Mouse (Mus musculus): Measurements from ENCODE around the gene Ifng.
"Not testable (repeated sequence)": the region's sequence is repeated elsewhere in the genome, so short reads cannot be mapped to it uniquely, and the experiment has no call there.

Gene Ifng

DNA sequence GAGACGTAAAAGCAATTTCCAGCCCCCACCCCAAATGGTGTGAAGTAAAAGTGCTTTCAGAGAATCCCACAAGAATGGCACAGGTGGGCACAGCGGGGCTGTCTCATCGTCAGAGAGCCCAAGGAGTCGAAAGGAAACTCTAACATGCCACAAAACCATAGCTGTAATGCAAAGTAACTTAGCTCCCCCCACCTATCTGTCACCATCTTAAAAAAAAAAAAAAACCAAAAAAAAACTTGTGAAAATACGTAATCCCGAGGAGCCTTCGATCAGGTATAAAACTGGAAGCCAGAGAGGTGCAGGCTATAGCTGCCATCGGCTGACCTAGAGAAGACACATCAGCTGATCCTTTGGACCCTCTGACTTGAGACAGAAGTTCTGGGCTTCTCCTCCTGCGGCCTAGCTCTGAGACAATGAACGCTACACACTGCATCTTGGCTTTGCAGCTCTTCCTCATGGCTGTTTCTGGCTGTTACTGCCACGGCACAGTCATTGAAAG, at the start of gene Ifng:
Gene Ifng (plus strand): TSS at position 305 of the 499 bp plus-strand sequence.
- in situ Hi-C loops (cut with MboI; ENCODE audit: unreplicated experiment in 2 of 2) = no loop called here

DNA sequence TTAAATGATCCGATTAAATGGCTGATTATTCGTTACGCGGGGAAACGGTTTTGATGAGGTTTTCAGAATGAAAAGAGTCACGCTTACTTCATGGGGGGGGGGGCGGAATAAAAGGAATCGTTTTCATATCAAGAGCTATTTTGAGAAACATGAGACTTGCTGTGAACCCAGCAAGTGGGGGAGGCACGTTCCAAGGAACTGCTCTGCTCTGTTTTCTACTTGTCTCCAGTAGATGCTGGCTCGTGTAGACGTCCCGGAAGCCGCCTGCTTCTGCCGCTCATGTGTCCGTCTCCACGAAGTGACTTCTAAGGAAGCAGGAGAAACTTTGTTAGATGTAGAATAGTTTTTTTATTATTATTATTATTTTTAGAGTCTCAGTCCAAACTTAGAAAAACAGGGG, 40.9 kb upstream of the Ifng start:
- in situ Hi-C loops (cut with MboI; ENCODE audit: unreplicated experiment in 2 of 2) = no loop called here

DNA sequence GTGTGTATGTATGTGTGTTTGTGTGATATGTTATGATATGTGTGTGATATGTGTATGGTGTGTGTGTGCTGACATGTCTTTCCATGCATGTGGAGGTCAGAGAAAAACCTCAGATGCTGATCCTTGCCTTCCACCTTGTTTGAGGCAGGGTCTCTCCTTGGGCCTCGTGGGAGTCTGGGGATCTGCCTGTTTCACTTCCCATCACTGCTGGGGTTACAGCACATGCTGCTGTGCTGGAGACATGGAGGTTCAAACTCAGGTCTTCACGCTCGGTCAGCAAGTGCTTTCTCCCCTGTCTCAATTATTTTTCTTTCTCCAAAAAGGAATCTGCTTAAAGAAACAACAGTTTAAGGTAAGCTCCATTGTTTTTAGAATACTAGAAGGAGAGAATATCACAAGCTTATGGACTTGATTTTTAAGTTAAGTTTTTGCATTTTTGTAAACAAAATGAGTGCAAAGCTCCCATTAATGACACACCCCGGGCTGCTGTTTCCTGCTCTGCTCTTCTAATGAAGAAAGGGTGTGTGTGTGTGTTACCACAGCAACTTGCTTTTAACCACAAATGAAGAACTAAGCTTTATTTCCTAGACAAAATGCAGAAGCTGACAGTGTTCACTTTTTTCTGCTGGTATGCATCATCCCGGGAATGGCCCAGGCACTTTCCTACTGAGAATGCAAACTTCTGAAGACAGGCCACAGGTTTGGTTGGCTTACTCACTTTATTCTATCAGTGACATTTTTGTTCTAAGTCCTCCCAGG, 34.2 kb upstream of the Ifng start:
- in situ Hi-C loops (cut with MboI; ENCODE audit: unreplicated experiment in 2 of 2) = no loop called here

DNA sequence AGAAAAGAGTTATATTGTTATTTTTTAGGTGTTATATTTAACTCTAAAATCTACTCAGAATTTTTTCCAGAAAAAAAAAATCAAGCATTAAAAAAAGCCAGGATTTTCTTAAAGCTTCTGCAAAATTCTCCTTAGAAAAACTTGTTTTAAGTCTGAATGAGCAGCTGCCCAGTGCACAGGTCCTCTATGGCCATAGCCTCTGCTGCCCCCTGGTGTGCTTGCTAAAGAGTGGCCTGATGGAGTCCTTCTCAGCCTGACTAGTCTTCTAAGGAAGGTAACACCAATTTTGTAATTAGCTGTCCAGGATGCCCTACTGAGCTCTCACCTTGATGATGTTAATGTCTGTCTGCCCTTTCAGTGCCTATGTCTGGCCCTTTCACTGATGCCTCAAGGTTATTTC, 29.5 kb upstream of the Ifng start:
- in situ Hi-C loops (cut with MboI; ENCODE audit: unreplicated experiment in 2 of 2) = no loop called here

DNA sequence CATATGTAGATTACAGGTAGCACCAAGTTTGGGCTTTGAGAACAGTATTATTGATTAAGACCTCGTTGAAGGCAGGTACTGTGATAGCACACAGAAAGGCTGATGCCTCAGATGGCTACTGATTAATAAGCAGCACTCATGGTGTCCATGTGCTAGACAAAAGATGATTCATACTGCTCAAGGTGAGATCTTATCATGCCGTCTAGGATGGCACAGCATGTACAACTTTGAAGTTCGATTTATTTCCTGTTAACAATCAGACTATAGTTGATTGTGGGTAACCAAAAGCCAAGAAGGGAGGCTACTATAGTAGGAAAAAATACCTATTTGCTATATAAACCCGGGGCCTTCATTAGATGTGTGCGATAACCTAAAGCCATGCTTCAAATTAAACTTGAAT, 28.1 kb upstream of the Ifng start:
- in situ Hi-C loops (cut with MboI; ENCODE audit: unreplicated experiment in 2 of 2) = no loop called here

DNA sequence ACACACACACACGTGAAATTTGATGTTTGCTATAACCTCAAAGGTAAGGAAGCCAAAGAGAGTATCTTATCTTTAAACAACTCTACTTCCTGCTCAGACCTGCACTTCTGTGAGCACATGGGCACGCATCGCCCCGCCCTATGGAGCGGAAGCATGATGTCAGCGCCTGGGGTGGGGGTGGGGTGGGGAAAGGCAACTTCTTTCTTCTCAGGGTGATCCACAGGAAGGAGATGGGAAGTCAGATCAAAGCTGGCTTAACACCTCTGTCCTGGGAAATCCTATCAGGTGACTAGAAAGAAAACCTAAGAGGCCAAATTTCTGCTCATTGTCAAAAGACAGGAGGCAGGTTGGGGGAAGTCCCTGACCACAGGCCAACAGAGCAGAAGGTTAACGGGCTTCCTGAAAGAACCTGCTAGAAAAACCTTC, 21.8 kb upstream of the Ifng start:
- in situ Hi-C loops (cut with MboI; ENCODE audit: unreplicated experiment in 2 of 2) = no loop called here

DNA sequence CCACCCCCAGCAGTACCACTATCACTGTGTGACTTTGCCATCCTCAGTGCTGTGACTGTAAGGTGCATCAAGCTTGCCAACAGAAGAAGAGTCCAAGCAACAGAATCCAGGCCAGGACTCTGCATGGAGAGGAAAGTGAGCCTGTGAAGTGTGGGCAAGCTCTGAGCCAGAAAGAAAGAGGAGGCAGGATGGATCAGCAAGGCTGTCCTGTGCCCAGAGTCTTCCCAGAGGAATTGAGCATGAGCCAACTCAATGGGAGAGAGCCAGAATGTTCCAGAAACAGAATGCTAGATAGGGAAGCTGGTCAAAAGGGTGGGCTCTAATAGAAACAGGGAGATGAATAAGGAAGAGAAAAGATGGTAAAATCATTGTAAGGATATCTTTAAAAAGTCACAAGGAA, 19.9 kb upstream of the Ifng start:
- in situ Hi-C loops (cut with MboI; ENCODE audit: unreplicated experiment in 2 of 2) = no loop called here

DNA sequence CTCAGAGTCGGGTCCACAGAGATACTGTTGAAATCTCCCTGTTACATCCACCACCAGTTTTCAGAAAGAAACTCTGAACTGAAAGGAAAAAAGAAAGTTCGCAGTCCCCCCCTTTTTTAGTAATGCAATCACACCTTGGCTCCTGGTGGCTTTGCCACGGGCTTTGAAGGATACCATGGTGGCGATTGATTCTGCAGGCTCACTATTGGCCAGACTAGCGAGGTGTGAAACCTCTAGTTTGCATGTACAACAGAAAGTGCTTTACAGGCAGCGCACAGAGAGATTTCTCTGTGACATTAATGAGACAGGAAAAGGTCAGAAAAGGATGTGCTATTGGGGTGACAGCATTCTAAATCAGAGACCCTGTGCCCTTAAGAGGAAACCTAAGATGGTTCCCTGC, 5.3 kb upstream of the Ifng start:
- in situ Hi-C loops (cut with MboI; ENCODE audit: unreplicated experiment in 2 of 2) = no loop called here

DNA sequence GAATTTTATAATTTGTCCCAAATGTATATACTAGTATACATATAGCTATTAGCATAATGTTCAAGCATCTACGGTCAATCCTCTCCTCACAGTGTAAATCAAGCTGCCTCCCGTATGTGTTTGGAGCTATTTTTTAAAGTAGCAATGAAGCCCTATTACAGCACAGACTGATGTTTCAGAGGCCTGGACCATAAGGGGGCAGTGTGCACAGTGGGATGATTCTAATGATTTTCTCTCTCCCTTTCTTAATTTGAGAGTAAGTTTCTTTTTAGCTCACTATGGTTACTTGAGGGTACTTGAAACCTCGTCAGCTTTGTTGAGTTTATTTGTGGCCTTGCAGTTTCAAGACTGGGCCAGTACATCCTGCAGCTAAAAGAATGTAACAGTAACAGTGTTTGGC, 1.1 kb downstream of the Ifng start:
- in situ Hi-C loops (cut with MboI; ENCODE audit: unreplicated experiment in 2 of 2) = no loop called here

DNA sequence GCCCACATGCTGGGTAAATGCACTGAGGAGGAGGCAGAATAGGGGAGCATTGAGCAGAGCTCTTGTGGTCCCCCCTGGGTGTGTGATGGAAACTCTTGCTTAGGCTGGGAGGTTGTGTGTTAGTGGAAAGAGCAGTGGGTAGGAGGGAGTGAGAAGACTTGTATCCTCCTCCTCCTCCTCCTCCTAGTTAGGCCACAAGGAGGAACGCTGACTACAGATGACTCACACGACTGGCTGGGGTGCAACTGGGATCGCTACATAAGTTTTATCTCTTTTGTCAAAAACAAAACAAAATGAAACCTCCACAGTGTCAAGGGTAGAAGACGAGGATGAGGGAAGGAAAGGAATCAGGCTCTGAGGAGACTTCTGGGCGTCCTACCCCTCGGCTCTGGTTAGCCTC, 2.2 kb downstream of the Ifng start:
- in situ Hi-C loops (cut with MboI; ENCODE audit: unreplicated experiment in 2 of 2) = no loop called here

DNA sequence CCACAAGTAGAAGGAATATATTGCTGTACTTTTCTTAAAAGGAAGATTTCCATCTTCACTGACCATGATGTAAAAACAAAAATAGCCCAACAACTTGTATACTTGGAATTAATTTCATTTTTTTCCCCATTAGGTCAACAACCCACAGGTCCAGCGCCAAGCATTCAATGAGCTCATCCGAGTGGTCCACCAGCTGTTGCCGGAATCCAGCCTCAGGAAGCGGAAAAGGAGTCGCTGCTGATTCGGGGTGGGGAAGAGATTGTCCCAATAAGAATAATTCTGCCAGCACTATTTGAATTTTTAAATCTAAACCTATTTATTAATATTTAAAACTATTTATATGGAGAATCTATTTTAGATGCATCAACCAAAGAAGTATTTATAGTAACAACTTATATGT, 4.2 kb downstream of the Ifng start:
- in situ Hi-C loops (cut with MboI; ENCODE audit: unreplicated experiment in 2 of 2) = no loop called here

DNA sequence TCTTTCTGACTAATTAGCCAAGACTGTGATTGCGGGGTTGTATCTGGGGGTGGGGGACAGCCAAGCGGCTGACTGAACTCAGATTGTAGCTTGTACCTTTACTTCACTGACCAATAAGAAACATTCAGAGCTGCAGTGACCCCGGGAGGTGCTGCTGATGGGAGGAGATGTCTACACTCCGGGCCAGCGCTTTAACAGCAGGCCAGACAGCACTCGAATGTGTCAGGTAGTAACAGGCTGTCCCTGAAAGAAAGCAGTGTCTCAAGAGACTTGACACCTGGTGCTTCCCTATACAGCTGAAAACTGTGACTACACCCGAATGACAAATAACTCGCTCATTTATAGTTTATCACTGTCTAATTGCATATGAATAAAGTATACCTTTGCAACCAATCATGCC, 4.7 kb downstream of the Ifng start:
- in situ Hi-C loops (cut with MboI; ENCODE audit: unreplicated experiment in 2 of 2) = no loop called here

DNA sequence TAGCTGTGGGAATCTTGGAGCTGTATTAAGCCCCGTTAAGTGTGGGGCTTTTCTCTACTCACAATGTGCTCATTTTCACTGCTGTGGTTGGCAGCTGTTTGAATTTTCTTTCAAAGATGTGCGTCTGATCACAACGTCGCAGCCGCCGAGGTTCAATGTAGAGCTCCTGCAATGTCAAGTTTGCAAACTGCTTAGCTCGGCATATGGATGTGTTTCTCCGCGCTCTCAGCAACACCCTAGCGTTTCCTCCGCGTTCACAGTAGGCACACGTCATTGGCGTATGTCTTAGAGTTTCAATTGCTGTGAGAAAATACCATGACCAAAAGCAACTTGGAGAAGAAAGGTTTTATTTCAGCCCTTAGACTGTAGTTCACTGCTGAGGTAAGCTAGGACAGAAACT, 5.1 kb downstream of the Ifng start:
- in situ Hi-C loops (cut with MboI; ENCODE audit: unreplicated experiment in 2 of 2) = no loop called here

DNA sequence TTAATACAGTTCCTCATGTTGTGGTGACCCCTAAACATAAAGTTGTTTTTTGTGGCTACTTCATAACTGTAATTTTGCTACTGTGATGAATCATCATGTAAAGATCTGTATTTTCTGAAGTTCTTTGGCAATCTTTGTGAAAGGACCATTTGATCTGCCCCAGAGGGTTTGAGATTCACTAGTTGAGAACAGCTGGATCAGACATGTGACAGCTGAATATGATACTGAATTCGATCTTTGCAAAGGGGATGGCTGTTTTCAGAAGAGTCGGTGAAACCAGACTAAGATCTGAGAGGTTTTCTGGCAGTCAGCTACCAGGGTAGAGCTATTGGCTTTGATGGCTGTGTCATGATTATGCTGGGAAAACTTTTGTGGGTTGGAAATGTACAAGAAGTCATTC, 10.9 kb downstream of the Ifng start:
- in situ Hi-C loops (cut with MboI; ENCODE audit: unreplicated experiment in 2 of 2) = no loop called here

DNA sequence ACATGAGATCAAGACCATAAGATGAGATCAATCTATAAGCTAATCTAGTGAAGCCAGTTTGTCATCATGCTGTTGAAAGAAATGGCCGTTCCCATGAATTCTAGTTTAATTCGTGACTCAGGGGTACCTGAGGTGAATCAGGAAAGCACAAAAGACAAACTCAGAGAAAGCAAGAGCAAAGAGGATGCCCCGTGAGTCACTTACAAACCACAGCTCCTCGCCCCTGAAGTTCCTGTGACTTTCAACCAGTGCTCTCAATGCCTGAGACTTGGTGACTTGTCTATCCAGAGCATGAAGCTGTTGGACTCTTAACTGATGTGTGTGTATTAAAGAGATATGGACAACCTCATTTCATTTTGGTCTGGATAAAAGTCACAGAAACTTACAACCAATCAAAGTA, 17.9 kb downstream of the Ifng start:
- in situ Hi-C loops (cut with MboI; ENCODE audit: unreplicated experiment in 2 of 2) = no loop called here

DNA sequence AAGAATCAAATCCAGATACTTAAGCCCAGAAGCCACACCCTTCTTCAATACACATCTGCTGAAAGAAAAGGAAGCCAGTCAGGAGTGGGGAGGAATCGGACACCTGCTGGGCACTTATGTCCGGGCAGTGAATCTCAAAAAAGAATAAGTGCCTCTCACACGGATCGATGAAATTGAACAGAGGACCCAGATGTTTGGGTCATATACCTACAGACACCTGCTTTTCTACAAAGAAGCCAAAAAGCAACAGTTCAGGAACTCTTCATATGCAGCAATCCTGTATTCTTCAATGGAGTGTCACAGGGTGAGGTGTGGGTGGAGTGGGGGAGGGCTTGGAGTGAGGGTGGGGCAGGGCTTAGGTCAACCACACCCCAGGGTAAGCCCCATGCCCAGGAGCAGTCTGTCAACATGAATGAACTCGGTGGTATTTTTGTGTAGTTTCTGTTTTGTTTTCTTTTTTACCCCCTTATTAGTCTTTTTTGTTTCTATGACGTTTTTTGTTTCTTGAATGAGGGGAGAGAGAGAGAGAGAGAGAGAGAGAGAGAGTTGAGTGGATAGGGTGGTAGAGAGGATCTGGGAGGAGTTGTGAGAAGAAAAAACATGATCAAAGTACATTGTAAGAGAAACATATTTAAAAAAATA, 20.4 kb downstream of the Ifng start:
- in situ Hi-C loops (cut with MboI; ENCODE audit: unreplicated experiment in 2 of 2) = no loop called here

DNA sequence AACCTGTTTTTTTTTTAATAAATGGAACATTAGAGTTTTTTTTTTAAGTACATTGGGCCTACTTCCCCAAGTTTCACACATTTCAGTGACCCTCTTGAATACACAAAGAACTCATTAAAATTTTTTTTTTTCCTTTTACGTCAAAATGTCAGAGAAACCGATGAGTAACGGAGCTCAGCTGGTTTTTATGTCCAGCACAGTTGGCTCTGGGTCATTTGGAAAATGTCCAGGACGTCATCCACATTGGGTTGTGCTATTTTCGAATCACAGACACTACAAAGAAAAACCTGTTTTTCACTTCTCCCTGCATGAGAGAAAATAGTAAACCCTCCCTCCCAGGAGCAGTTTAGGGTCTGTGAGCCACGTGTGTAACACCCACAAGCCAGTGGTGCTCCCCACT, 25.6 kb downstream of the Ifng start:
- in situ Hi-C loops (cut with MboI; ENCODE audit: unreplicated experiment in 2 of 2) = no loop called here

DNA sequence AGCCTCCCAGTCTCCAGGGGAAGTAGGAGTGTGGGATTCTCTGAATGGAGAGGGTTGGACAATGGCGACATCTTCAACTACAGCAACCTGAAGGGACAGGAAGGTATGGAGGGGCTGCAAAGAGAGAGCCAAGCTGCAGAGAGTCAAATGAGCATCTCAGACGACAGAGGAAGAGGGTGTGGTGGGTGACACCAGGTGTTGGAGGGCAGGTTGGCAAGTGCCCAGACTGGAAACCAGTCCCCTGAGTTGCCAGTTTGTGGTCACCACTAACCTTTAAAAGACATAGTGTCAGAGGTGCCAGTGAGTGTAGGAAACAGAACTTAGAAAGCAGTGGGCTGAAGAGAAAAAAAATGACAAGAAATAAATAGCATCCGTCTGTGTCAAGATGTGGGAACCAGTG, 28.2 kb downstream of the Ifng start:
- in situ Hi-C loops (cut with MboI; ENCODE audit: unreplicated experiment in 2 of 2) = no loop called here

DNA sequence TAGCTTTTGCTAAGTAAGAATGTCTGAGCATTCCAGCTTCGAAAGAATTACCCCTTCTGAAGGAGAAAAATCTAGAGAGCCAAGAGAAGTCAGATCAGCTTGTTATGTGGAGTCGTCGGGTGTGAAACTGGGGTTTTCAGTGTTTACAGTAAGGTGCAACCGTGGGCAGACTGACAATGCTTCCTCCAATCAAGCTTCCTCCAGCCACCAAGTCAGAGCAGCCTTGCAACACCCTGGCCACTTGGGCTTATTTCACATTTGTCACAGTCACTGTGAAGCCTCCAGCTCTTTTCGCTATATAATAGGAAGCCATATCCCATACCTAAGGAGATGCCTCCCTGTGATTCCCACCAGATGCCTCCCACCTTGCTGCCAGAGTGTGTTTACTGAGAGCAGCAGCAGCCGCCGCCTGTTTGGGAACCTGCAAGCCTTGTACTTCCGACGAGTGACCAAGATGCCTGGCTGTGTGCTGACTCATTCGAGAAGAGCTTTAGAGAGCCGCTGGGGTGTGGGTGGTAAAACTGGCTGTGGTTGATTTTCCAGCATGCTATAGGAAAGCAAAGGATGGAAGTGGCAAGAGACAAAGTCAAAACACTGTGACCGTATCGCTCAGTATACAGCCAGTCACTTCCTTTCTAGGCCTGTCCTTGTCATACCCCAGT, 29.6 kb downstream of the Ifng start:
- in situ Hi-C loops (cut with MboI; ENCODE audit: unreplicated experiment in 2 of 2) = no loop called here

DNA sequence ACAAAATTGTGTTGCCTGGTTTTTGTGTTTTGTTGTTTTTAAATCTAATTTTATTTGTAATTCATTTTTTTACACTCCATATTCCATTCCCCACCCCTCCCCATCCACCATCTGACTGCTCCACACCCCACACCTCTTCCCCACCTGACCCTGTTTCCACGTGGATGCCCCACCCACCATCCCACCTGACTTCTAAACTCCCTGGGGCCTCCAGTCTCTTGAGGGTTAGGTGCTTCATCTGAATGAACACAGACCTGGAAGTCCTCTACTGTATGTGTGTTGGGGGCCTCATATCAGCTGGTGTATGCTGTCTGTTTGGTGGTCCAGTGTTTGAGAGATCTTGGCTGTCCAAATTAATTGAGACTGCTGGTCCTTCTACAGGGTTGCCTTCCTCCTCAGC, 32.0 kb downstream of the Ifng start:
- in situ Hi-C loops (cut with MboI; ENCODE audit: unreplicated experiment in 2 of 2) = not testable (repeated sequence)

DNA sequence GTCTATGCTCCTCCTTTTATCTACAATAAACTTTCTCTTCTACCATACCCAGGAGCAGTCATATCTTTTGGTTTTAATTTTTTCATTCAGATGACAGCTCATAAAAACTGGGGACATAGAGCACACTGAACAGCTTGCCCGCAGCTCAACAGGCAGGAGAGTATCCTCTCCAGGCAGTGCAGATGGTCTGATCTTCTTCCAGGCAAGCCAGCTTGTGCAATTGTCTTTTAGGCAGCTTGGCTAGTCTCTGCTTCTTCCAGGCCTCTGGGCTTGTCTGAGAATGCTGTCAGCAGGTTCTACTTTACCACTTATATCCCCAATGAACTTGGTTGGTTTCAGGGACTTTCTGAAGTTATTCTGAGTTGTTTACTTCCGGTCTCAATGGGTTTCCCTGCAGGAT, 35.9 kb downstream of the Ifng start:
- in situ Hi-C loops (cut with MboI; ENCODE audit: unreplicated experiment in 2 of 2) = no loop called here

DNA sequence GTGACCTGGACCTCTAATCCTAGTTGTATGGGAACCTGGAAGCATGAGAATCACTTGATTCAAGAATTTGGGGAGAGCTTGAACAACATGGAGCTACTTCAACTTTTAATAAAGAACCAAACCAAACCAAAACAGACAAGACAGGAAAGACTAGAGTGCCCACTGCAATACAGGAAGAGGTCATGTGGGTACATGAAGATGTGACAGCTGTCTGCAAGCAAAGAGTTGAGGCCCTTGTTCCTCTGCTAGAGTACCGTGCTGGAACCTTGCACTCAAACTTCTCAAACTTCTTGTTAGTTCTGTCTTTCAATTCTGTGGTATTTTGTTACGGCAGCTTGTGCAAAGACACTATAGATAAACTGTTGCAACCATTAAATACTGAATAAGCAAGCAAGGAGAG, 36.5 kb downstream of the Ifng start:
- in situ Hi-C loops (cut with MboI; ENCODE audit: unreplicated experiment in 2 of 2) = no loop called here

Data from v-Abl transformed pro-B cells (cell line).